Mouse (Mus musculus) layer of hippocampus, postnatal 36 days (tissue): Measurements from ENCODE around the gene Usp53. TPM values are rescaled to one million over a fixed set of nuclear protein-coding genes. Genes with fewer than 3 reads are reported as not detected.

Experiments used
- DNase-seq, 2 experiments: peaks; one replicate each; pipeline ENCODE4 v3.0.0; 2022
- total RNA-seq, 2 experiments: library from RNA; stranded (reverse); gene quantifications; 2 replicates each; pipeline ENCODE4 v1.2.3; 2021

Usp53 gene
- 10 to 100 TPM; 25.3 to 27.5 TPM for total RNA-seq

DNA sequence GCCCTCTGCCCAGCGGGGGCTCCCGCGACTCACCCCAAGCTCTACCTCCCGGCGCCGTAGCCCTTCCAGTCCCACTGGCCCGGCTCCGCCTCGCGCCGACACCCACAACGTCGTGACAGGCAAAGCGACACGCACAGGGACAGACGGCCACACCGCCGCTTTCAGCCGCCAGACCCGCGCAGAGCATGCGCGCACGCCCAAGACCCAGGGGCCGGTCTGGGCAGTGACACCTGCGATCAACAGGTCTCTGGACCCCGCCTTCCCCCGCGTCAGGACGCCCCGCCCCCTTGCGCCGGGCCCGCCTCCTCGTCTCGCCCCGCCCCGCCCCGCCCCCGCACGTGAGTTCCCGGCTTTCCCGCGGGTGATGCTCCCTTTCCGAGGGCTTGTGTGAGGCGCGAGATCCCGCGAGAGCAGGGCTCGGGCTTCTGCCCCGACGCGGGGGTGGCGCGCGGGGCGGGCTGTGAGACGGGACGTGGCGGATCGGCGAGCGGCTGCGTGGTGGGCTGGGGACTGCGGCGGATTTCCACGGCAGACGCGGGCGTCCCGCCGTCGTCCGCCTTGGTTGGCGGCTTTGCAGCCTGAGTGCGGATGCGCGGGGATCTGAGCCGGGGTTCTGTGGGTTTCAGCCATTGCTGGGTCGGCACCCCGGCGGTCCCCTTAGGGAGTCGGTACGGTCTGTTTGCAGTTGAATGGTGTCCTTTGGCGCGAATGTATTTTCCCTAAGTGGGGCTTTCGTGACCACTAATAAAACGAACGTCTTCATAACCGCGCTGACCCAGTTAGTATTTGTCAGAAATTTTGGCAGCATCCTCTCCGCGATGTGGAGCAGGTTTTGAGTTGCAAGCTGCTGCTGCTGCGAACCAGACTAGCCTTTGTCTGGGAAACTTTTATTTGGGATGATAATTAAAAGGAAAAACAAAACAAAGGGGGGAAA is at the start of gene Usp53:
TSS of gene Usp53 (minus strand) at position 262 of the 934 bp plus-strand sequence.
- peak; percentile 91 to 93 for DNase-seq

DNA sequence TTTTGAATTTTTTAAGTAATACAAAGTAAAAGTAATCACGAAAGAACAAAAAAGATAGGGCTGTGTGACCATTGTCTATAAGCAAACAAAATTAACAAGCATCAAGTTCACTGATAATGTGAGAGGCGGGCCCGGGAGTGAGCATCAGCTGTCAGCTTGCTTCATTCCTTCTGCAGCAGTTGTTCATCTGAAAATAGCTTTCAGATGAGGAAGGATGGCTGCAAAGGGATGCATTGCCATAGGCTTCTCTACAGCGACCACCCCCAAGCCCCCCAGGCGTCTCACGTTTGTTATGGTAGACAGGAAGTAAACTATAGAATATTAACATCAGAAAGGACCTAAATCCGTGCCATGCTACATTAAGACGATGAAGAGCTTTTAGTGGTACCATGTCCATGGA is 49.5 kb upstream of the Usp53 start:
- no peak for DNase-seq

DNA sequence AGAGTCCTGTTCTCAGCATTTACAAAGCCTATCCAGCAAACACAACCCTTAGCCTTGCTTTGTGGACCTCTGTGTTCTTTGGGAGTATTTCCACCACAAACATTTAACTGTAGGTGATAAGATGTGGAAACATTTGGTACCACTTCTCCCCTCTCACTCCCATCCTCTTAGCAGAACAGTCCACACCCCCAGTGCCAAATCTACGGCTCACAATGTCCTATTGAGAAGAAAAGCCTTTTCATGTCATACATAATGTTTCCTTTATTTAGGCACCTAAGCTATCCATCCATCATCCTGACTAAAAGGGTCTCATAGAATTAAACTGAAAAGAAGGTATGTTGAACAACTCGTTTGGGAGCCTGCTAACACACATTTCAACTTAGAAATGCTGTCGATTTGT is 41.3 kb upstream of the Usp53 start:
- no peak for DNase-seq

- no peak for DNase-seq
Measured at GRCm38 (mm10) chr3:123024496-123025234, 40.4 kb upstream of the Usp53 start.

GRCm38 (mm10) chr3:123018792-123019191 is 34.5 kb upstream of the Usp53 start:
- DNase-seq, result no peak

DNA sequence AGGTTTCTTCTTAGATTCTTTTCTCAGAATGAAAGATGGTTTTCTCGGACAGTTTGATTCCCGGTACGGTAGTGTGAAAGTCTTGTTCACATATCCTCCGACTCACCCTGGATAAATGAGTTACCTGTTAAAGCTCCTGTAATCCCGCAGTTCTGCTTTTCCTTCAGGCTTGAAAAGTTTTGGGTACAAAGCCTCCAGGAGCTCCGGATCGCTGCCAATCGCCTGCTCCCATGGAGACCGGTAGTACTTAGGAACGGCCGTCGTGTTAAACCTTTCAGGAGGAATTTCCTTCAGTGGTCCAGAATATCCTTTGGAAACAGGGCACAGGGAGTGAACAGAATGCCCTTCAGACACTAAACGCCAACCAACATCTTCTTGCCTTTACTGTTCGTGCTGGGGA is 29.2 kb upstream of the Usp53 start:
- no peak for DNase-seq

GRCm38 (mm10) chr3:123009417-123009816 is 25.1 kb upstream of the Usp53 start:
- DNase-seq, result no peak

DNA sequence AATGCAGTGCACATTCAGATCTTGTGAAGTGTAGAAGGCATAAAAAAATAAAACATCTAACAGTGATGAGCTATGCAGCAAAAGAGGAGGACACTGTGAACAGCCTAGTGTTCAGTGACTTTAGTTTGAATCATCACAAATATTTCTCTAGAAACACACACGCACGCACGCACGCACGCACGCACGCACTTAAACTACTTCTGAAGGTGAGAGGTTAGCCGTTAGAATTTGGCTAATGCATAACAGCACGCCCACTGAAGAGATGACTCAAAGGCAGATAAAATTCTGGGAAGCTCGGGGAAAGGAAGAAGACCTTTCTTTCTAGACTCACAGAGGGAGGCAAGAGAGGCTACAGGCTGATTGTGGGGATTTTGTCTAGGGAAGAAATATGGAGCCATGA is 23.1 kb upstream of the Usp53 start:
- no peak for DNase-seq

GRCm38 (mm10) chr3:123001053-123001452 is 16.7 kb upstream of the Usp53 start:
- DNase-seq, result no peak

DNA sequence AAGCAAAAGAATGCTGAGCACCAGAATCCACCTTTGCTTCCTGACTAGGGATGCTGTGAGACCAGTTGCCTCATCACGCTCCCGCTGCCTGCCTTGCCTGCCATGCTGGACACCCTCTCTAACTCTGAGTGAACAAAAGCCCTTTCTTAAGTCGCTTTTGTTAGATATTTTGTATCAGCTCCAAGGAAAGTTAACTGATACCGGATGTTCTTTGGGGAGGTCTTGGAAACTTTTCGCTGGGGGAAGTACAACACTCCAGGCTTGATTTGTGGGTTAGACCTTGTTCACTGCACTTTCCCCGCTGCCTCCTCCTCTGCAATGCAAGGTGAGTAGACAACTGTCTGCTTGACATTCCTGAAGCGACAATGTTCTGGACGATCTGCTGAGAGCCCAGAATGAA is 14.2 kb upstream of the Usp53 start:
- no peak for DNase-seq

GRCm38 (mm10) chr3:122996968-122997367 is 12.7 kb upstream of the Usp53 start:
- DNase-seq, result no peak

- DNase-seq, result no peak
Measured at GRCm38 (mm10) chr3:122986906-122987305, 2.6 kb upstream of the Usp53 start.

DNA sequence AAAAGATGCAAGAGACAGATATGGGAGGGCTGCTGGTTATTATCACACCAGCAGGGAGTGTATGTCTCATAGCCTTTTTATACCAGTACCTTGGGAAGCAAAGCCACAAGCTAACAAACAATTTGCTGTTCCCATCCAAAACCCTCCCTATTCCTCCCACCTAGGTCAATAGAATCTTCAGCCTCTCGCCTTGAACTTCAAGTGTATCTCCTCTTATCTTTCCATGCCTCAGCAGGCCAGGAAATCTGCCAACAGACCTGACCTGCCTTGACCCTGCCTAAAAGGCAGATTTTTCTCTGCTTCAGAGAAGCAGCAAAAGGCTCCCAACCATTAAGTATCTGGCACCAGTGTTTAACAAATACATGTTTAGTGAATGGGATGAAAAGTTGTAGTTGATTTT is 2.1 kb upstream of the Usp53 start:
- DNase-seq, result no peak

GRCm38 (mm10) chr3:122985183-122985944 is 1.1 kb upstream of the Usp53 start:
- DNase-seq, result no peak

- no peak for DNase-seq
Measured at GRCm38 (mm10) chr3:122983849-122984248, 461 bp downstream of the Usp53 start.

GRCm38 (mm10) chr3:122975964-122976363 is 8.3 kb downstream of the Usp53 start:
- DNase-seq, result no peak

DNA sequence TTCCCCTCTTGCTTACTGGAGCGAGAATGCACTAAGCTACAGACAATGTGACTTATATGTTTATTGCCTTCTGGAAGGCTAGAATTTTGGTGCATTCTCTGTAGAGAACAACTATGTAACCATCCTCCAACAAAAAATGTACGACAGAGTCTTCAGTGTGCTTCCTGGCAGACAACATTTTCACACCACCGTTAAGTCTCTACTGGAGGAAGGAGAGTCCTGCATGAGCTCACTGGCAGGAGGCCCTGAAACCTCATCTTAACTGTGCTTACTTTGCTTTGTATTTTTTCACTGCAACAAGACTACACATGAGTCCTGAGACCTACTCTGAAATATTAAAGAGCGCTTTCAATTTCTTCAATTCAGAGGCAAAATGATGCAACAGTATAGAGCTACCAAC is 8.9 kb downstream of the Usp53 start:
- no peak for DNase-seq

DNA sequence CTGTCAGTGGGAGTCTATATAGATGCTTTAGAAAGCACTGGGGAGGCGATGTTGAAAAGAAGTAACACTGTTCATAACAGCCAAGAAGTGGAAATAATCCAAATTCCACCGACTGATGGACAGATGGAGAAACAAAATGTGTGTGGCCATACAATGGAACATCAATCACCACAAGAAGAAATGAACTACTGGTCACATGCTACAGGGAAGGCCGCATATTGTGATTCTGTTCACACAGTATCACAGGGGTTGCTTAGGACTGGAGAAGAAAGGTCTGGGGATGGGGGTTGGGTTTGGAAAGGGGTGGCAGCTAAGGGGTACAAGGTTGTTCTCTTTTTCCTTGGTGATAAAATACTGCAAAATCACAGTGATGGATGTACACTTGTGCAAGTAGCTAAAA is 9.5 kb downstream of the Usp53 start:
- DNase-seq, result no peak

DNA sequence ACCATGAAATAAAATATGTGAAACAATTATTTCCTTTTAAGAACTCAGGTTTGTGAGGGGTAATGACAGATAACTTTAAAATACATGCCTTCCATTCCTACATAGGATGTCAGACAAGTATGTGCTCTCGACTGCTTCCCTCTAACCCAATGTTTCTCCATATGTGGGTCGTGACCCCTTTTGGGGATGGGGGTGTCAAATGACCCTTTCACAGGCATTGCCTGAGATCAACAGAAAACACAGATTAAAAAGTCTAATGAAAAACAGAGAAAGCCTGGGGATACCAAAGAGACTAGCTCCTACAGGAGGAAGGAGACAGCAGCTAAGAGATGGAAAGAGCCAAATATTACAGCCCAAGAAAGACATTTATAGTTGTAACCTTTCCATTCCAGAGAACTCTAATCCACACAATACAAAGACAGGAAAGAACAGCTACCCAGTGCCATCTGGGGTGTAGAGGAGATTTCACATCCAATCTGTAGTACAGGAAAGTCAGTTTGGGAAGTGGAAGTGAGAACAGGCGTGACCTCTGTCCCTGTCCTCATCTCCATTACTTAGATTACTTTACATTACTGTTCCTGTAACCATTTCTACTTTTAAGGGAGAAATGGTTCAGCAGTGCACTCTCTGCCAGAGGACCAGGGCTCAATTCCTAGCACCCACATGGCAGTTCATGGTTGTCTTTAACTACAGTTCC is 12.0 kb downstream of the Usp53 start:
- no peak for DNase-seq

- no peak for DNase-seq
Measured at GRCm38 (mm10) chr3:122968391-122968790, 15.9 kb downstream of the Usp53 start.

- no peak for DNase-seq
Measured at GRCm38 (mm10) chr3:122964301-122964700, 20.0 kb downstream of the Usp53 start.

DNA sequence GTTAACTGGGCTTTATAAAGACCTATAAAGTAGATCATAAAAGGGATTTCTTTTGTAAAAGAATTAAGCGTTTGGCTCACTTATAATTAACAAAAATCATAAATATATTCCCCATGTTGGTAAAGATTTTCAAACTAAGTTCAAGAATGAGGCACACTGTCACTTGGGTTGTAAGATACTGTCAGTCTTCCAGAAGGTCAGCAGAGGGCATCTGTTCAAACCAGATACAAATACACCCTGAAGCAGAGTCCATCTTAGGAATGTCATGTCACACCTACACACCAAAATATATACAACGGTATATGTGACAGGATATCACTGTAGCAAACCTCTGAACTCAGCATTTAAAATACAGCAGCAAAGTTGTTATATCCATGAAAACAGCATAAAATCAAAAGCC is 34.2 kb downstream of the Usp53 start:
- DNase-seq, result no peak
